Mouse (Mus musculus): ENCODE measurements around the gene Glul.

DNA sequence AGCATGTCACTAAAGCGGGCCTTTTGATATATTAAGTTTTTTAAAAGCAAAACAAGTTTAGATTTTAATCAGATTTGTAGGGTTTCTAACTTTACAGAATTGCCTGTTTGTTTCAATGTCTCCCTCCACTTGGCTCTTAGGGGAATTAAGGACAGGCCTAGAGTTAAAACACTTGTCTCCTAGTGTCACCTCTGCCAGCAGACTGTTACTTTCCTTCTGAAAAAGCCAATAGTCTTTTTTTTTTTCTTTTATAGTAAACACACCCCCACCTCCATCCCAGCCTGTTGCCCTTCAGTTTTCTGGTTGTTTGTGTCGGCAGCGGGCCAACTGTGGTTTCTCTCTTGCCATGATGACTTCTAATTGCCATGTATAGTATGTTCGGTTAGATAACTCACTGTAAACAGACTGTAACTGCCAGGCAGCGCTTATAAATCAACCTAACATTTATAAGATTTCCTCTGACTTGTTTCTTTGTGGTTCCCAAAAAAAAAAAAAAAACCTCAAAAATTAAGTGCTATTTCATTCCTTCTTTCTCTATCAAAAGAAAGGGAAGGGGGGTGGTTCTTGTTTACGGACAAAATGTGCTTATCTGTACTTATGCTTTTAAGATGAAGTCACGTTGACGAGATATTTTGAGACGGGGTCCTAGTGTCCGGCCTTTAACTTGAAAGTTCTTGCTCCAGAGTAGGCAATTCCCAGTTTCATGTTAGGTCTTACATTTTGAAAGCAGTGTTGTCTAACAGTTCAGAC lies 9.6 kb downstream of the Glul start:
- TF ChIP-seq CTCF (IDR thresholded peaks at IDR 0.05; ENCODE audit: extremely low read depth, insufficient read length, insufficient replicate concordance, low read depth, low read length) (no peak), POLR2A (IDR thresholded peaks at IDR 0.05; ENCODE audit: low read depth, low read length) (no peak)

All from small intestine, adult 2 months (tissue).